Mouse (Mus musculus) CH12.LX (cell line): ENCODE results near the gene Fadd.

ENCODE experiments used
- POLR2A ChIP-seq: IDR thresholded peaks from 2 replicates; pipeline ENCODE4 v1.6.1; 2011; ENCODE audit warnings: low read depth, mild to moderate bottlenecking, improper control_type of control experiment, low read length
- TCF12 ChIP-seq: IDR thresholded peaks from 2 replicates; pipeline ENCODE4 v1.6.1; 2014; ENCODE audit warnings: low read depth, mild to moderate bottlenecking, inconsistent platforms, low read length, improper control_type of control experiment
- ZMIZ1 ChIP-seq: IDR thresholded peaks from 2 replicates; pipeline ENCODE4 v1.6.1; 2012; ENCODE audit warnings: low read depth, mild to moderate bottlenecking, inconsistent platforms, low read length, improper control_type of control experiment

- TF ChIP-seq ZMIZ1 (no peak), POLR2A (no peak), TCF12 (no peak)
Measured at GRCm38 (mm10) chr7:144612351-144612750, 30.1 kb upstream of the Fadd start.
